Mouse (Mus musculus) urinary bladder, postnatal 14 days (tissue): ENCODE measurements at regions not wholly inside any gene's neighbourhood (a gene's known extent, or its start where the extent isn't known, plus 50 kb on each side); places are given as distances from the start of the nearest gene placed in this dataset.
A peak's percentile ranks its signal among the peaks of the same experiment; 100 is the strongest.

Experiments used
- DNase-seq: peaks from one replicate; pipeline ENCODE4 v3.0.0; 2021; ENCODE audit warnings: low spot score

DNA sequence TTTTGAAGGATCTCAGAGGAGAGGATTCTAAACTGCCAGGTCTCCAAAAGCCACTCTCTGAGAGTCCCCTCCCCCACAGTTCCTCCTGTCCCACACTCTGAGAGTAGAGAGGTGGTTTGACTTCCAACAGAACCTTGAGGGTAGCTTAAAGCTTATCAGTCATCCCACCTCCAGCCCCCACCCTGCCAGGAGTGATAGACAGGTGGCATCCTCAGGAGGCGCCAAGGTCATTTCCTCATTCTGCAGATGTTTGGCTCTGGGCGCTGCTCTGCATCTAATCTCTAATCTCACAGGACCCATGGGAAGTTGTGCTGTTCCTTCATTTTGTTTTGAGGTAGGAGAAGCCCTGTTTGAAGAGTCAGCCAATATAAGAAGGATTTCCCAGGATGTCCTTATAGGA is 96.2 kb downstream of the Hes1 start:
- no peak for DNase-seq

DNA sequence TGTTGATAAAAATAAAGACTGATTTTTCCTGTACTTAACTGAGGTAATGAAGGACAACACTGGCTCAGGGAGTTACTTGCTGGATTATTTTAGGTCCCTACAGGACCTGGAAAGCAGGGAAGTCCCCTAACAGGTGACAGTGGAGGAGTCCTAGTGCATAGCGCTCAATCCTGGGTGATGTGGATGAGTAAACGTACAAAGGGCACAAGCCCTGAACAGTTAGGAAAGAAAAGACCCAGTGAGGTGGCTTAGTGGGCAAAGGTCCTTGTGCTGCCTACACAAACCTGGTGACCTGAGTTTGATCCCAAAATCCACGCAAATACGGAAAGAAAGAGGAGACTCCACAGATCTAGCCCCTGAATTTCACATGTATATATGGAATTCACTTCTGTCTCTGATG is 99.1 kb downstream of the Hes1 start:
- no peak for DNase-seq

DNA sequence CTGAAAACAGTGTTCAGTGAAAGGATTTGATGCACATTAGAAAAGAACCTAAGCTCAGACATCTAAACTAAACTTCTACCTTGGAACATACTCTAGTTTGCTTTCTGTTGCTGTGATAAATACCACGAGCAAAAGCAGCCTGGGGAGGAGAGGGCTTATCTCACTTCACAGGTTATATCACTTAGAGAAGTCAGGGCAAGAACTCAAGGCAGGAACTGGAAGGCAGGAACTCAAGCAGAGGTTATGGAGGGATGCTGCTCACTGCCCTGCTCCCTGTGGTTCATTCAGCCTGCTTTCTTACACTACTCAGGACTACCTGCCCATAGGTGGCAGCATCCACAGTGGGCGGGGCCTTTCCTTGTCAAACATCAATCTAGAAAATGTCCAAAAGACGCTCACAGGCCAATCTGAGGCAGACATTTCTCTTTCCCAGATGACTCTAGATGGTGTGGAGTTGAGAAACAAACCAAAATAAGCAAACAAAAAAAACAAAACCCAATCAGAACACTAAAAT is 101.5 kb downstream of the Hes1 start:
- DNase-seq, result no peak

DNA sequence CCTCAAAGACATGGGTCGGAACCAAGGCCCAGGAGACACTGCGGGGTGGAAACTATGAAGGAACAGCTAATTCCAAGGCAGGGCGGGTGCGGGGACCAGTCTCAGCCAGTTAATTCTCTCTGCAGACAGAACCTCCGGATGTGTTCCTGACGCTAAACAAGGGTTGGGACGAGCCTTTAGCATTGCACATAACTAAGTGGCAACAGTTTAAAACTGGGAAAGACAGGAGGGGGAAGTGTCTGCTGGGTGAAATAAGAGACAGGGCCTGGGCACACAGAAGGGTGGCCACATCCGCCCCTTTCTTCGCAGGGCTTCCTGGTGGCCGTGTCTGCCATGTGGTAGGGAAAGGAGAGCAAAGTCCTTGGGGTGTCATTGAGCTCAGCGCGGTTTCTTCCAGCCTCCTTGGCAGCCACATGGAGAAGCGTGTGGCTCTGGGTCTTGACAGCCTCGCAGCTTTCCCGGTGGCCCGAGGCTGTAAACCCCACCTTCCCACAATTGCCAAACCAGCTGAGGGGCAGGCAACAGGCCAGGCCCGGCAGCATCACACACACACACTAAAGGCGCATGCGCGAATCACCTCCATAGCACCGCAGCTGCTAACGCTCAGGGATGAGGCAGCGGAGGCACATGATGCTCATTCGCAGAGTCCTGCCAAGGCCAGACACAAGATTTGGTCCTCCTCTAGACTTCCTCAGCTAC is 95.8 kb downstream of the Cpn2 start:
- DNase-seq, result peak; percentile 76

DNA sequence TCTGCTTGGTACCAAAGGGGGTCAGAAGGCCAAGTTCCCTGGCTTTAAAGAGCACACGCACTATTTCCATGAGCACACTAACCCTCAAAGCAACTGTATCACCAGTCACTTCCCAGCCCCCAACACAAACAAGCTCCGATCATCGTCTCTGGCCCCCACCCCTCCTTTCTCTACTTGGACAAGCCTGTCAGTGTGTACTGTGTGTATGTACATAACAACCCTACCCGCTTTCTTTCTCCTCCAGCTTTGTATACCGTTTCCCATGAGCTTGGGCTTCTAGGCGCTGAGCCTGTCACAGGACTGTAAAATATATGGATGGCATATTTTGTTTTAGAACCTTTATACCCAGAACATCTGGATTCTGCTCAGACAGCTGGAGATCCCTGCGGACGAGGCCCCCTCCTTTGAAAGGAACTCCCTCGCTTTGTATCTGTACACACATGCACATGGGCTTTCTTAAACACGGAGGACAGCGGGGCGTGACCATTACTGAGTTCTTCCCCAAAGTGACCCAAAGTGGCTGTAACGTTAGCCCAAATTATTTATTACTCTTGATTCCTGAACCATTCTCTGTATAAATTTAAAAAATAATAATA is 95.1 kb downstream of the Cpn2 start:
- no peak for DNase-seq

DNA sequence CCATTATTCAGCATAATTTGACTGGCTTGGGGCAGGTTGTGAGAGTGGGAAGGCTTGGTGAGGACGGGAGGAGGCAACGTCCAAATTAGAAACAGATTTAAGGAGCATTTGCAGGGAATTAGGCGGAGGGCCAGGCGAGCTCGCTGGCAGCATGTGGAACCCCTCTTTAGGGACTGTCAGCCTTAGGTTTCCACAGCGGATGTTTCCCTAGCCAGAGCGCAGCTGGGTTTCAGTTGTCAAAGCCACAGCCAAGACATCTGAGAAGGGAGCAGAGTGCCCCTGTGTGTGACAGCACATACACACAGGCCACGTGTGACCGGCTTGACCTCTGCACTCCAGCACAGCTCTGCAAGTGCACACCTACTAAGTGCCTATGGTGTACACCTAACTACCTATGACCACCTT is 94.5 kb downstream of the Cpn2 start:
- DNase-seq, result peak; percentile 66

DNA sequence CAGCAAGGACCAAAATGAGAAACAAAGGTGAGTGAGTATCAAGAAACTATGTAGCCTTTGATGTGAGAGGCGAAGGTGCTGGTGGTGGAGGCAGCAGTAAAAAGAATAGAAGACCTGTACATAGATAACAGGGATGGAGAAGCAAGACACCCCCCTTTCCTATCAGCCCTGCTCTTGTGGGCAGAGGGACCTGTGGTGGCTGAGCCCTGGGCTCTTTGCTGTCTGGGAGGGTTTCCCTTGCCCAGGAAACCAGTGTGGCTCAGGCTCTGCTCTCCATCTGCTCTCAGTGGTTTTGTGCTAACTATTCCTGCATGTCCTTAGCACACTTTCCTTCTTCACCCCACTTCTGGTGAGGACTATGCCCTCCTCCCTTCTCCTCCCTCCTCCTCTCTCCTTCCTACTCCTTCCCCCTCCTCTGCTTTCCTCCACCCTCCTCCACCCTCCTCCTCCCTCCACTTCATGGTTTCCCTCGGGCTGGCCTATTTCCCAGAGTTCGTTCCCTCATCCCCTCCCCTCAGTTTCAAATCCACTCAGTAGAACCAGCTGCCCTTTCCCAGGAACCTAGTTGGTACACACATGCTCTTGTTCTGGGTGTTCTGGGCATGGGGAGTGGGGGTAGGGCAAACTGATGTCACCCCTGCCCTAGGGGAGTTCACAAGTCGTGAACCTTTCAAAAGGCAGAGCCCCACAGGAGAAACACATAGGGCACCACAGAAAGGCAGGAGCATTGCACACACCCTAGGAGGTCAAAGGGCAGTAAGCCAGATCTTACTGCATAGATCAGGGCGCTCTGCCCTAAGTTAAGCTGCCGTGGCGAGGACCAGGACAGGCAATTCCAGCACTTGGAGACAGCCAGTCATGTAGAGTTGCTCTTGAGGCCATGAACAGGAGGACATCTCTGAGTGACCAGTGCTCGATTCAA is 93.1 kb downstream of the Cpn2 start:
- DNase-seq, result no peak

DNA sequence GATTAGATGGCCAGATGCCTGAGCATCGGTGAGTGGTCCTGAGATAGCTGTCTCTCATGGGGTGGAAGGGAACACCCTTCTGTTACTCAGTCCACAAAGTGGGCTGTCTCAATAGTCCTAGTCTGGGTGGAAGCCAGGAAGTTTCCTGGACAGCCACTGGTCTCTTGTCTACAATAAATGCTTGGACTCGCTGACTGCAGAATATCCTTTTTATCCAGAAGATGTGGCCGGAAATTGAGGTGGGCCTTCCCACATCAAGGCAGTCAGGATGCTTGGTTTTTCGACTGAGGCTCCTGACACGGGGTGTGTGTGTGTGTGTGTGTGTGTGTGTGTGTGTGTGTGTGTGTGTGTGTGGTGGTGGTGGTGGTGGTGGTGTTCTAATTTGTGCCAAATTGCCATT is 91.0 kb downstream of the Cpn2 start:
- no peak for DNase-seq

DNA sequence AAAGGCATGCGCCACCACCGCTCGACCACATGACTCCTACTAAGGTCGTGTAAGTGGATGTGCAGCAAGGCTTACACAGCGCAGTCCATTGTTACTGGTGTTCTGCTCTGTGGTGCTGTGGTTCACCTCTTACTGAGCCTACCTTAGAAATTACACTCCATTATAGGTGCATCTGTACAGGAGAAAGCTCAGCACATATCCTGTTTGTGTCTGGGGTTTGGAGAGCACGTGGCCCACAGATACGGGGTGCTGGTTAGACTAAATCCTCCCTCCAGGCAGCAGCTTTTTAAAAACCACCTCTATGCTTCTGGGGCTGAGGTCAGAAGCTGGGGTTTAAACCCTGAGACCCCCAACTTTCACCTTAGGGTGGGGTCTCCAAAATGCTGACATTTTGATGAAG is 89.5 kb downstream of the Cpn2 start:
- DNase-seq, result no peak

DNA sequence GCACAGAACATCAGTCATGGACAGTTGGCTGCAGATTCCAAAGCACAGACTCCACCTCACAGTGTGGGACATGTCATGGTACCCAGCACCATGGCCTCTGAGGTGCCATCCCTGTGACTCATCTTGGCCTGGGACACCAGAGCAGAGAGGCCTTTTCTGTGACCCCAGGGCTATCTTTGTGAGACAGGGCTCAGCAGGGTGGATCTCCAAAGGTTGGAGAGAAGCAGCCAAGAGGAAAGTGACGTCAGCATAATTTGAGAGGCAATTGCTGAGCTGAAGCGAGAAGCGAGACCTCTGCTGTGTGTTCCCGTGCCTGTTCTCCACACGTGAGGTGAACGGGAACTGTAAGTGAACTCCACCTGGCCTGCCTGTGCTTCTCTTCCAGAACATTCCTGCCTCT is 88.7 kb downstream of the Cpn2 start:
- no peak for DNase-seq

DNA sequence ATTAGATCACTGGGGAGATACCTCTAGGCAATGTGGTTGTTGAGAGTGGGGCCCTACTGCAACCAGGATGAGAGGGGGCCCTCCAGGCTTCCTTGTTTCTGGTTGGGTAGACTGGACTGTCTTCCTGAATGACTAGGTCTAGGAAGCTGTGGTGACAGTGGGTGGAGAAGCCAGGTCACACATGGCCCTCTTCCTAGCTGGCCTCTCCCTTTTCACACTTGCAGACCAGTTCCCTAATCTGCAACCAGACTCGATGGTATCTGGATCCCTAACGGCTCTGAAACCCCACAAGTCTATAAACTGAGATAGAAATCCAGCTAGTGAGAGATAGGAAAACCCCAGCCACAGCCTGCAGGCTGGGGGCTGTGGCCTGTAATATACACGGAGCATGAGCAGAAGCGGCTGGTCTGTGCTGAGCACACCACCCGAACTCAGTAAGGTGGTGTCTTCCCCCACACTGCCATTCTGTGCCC is 87.8 kb downstream of the Cpn2 start:
- DNase-seq, result no peak

DNA sequence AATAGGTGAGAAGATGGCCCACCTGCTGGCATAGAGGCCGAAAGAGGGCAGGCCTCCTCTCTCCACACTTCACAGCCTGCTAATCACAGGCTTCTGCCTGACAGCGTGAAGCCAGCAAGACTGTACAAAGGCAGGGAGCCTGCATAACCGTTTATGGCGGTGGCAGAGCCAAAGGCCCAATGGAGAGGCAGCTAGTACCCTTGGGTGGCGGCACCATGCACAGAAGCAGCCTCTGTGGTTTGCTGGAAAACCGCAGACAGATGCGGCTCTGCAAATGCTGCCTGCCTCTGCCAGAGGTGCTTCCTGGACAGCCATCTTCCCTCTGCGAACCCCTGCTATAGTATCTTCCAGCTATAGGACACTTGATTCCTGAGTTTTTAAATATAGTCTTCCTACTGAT is 86.2 kb downstream of the Cpn2 start:
- DNase-seq, result no peak

DNA sequence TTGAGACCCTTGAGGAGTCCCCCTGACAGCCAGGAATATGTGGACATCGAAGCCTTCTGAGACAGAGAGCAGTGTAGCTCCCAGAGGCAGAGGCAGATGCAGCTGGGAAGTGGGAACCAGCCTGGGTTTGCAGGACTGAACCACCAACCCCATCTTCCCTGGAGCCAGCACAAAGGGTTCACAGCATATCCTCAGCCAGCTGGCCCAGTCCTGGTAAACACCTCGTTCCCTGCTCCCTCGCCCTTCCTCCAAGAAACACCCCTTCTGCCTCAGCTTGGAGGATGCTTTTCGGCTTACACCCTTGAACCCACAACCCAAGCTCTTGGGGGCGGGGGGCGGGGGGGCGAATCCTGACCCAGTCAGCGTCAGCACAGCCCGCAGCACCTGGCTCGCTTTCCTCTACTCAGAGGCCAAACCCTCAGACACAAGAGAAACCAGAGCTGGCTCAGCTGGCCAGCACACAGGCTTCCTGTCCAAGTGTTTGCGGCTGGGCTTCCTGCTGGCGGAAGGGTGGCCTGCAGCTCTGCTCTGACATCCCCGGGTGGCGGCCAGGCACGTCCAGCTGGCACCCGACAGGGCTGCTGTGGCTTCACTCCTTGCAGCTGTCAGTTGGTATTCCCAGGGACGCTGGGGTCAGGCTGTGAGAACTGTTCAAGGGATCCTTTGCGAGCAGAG is 82.6 kb downstream of the Cpn2 start:
- peak; percentile 76 for DNase-seq

DNA sequence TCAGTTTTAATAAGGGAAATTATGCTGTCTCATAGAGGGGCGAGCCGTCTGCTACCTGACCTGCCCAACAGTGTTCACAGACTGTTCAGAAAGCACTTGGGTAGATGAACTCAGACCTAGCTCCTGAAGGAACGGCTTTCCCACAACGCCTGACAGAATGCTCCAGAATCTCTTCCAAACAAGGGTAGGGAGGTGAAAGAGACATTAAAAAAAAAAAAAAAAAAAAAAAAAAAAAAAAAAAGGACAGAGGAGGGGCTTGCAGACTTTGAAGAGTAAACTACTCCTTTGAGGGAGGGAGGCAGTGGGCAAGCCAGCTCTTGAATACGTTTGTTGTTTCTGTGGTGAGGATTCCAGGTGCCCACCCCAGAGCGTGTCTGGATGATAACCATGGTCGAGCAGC is 81.6 kb downstream of the Cpn2 start:
- no peak for DNase-seq

DNA sequence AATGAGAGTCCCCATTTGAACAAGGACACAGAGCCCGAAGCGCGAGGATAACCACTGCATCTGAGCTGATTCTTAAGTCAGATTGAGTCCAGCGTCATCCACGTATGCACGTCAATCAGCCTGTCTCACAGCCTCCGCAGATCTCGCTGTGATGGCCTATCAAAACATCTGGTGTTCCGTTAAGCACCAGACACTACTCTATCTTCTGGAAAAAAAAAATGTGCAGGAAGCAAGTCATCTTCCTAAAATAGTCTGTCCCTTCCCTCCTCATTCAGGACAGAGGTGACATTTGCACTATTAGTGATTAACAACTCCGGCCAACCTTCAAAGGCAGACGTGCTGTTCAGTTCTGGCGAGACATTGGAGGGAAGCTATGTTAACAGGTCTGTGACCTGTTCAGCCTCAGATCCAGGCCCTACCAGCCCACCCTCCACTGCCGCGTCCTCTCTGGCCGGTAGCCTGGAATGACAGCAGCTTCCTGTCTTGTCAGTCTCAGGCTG is 81.0 kb downstream of the Cpn2 start:
- no peak for DNase-seq

DNA sequence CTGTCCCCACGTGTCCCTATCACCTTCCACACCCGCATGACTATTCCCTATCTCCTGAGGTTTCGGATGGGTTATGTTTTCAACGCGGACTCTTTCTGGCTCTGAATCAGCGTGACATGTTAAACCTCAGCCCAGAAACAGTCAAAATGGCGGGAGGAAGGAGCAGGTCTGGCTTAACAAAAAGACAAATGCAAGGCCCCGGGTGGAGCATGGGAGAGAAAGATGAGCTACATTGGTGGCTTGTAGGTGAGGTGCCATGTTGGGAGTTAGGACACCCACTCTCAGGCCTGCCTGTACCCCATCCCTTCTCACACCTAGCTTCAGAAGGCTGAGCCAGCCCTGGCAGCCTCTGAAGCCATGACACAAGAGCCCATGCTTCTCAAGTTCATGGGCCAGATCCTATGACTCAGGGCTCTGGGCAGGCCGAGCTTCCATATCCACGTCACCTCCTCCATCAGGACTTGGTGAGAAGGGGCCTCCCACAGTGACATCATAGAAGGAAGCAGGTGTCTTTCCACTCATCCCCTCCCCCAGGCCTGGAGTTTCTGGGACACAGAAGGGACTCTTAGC is 80.5 kb downstream of the Cpn2 start:
- peak; percentile 61 for DNase-seq

DNA sequence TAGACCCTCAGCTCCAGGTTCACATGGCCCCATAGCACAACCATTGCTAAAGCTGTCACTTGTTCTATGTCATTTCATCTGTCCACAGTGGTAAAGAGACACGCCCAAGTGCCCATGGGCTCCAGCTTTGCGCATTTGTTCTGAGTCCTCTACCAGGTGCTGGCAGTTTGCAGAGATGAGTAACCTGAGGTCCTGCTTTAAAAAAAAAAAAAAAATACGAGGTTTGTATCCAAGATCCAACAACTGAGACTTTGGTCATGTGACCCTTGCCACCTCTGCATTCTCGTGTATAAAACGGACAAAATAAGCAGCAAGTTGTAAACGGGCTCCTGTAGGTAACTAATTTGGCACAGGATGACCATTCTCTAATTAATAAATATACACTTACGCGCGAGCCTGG is 79.9 kb downstream of the Cpn2 start:
- DNase-seq, result no peak

DNA sequence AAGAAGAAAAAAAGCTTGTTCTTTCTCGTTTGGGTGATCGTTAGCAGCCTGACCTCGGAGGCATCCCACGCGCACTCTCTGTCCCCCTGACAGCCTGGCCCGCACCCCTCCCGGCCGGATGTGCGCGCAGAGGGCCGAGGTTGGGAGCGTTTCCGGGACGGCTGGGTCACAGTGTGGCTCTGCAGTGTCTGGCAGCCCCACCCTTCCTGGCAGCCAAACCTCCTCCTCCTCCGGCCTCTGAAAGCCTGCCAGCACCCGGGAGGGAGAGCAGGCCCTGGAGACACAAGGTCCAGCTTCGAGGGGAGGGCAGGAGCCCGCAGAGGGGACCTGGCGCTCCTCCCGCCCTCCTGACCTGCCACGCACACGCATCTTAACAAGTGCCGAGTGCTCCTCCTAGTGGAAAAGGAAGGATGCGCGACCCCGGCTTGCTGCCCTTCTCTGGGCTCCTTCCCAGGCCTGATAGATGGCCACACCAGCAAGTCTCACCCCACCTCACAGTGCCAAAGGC is 79.3 kb downstream of the Cpn2 start:
- DNase-seq, result peak; percentile 95

DNA sequence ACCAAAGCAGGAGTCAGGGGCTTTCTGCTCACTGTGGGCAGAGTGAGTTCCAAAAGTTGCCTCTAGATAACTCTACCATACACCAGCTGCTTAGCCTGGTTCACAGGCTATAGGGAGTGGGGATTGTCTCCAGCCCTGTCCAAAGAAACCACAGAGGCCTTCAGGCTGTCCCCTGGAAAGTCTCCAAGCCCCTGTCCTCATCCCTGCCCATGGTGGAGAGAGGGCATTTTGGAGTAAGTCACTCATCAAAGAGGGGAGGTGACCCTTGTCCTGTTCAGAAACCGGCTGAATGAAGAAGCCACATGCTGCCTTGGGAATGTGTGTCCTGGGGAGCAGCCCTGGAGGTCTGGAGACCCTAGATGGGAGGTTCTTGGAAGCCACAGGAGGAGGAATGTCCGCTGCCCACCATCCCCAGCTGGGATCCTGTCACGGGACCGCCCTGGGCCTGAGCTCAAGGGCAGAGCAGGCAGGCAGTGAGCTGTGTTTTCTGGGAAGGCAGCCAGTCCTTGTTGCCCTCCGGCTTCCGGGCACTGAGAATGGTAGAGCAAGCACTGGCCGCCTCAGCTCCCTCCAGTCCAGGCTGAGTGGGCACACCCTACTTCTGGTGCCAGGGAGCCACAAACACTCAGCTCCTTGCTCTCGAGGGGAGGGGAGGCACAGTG is 78.4 kb downstream of the Cpn2 start:
- peak; percentile 63 for DNase-seq

DNA sequence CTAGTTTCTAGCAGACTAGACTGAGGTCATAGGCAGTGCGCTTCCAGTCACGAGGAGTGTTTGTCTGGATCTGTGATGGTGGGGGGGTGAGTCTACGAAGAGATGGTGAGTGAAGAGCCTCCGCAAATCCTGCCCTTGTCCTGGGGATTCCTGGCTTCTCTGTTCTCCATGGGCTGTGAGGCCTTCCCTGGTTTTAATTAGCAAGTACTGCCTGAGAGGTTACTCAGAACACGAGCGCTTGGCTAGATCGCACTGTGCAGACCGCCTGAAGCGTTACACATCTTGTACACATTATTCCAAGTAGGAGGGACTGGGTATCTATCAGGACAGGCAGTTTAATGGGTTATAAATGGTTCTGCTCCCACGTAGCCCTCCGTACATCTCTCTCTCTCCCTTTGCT is 76.9 kb downstream of the Cpn2 start:
- no peak for DNase-seq
